Mouse (Mus musculus): Measurements from ENCODE around the gene Pik3r2. TPM values are rescaled to one million over a fixed set of nuclear protein-coding genes. Genes with fewer than 3 reads are reported as not detected.

Gene Pik3r2
- polyA plus RNA-seq, 1 experiment from 2014 or later, result 69.2 TPM

DNA sequence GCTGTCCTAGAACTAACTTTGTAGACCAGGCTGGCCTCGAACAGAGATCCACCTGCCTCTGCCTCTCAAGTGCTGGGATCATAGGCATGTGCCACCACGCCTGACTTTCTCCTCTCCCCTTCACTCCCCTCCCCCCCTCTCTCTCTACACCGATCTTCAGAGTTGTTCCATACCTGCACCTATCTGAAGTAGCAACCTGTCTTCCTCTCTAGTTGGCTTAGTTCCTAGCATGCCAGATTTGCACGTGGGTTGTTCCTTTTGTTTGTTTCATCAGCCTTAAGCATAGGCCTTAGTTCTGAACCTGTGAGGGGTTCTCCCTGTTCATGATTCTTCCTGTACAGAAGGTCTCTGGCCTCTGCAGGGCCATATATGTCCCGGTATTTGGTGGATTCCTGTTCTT lies 38.8 kb downstream of the Pik3r2 start:
- Histone ChIP-seq H3K9me3 (no peaks in the 10 kb centered on the region), H3K36me3 (replicated peaks) (no peaks in the 10 kb centered on the region), H3K27ac (no peak overlapping the region), H3K4me1 (peaks cover 9% of the 10 kb centered on the region), H3K4me3 (no peak overlapping the region), H3K27me3 (ENCODE audit: poor library complexity, severe bottlenecking) (peaks cover 64% of the 10 kb centered on the region)
- 70% methylated on average over 5 of the region's 5 CpGs for WGBS
- DNase-seq (ENCODE audit: extremely low spot score, low spot score), result no peak

- peaks cover 79% of the 10 kb centered on the region for H3K27me3 ChIP-seq (ENCODE audit: poor library complexity, severe bottlenecking)
- H3K4me1 ChIP-seq, result peaks cover 13% of the 10 kb centered on the region
- no peaks in the 10 kb centered on the region for H3K9me3 ChIP-seq
- H3K36me3 ChIP-seq (replicated peaks), result no peaks in the 10 kb centered on the region
- WGBS, result 88% methylated on average over 4 of the region's 4 CpGs
- H3K4me3 ChIP-seq, result no peak overlapping the region
- H3K27ac ChIP-seq, result no peak overlapping the region
- no peak for DNase-seq (ENCODE audit: extremely low spot score, low spot score)
These were observed 45.6 kb downstream of the Pik3r2 start for GRCm38 (mm10) chr8:70730956-70731355.

DNA sequence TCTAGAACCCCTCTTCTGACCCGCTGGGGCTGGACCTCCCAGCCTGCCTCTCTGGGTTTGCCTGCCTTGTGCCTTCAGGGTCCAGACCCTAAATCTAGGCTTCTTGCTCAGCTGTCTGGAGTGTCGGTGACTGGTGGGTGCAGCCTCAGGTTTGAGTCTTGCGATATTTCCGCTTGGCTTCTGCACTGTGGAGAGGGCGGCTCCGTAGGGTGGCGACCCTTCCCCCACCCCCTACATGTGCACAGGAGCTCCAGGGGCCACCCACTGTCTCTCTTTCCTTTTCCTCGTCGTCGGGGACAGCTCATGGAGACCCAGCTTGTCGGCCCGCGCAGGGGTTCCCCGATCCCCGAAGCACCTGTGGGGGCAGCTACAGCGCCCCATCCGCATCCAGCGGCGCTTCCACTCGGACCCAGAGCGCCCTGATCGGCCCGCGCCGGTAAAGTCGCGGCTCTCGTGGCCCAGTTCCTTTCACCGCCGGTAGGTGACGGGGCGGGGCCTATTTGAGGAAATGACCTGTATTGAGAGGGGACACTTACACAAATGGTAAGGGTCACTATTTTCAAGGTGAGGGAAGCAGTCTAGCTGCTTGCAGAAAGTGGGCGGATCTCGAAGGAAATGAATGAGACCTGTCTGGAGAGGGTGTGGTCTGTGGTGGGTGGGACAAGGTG lies 46.6 kb downstream of the Pik3r2 start:
- no peak for DNase-seq (ENCODE audit: extremely low spot score, low spot score)
- 3% methylated on average over 34 of the region's 34 CpGs for WGBS
- Histone ChIP-seq H3K27ac (no peak overlapping the region), H3K4me3 (peak overlapping the region; percentile 46), H3K27me3 (ENCODE audit: poor library complexity, severe bottlenecking) (peaks cover 82% of the 10 kb centered on the region), H3K36me3 (replicated peaks) (no peaks in the 10 kb centered on the region), H3K4me1 (peaks cover 13% of the 10 kb centered on the region), H3K9me3 (no peaks in the 10 kb centered on the region)

DNA sequence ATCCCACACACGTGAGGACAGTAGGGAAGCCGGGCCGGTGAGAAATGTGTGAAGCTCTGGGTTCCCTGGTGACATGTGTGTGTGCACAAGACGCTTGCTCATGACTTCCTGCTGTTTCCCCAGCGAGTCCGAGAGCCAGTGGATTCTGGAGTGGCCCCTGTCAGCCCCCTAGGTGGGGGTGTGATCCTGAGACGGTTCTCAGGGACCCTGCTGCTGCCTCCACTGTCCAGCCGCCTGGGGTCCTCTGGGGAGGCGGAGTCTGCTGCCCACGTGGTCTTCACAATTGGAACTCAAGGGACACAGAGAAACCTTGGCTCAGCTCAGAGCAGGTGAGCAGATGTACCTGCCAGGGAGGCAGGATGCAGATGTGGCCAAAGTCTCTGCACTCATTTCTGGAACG lies 49.8 kb downstream of the Pik3r2 start:
- peaks cover 64% of the 10 kb centered on the region for H3K27me3 ChIP-seq (ENCODE audit: poor library complexity, severe bottlenecking)
- 42% methylated on average over 11 of the region's 11 CpGs for WGBS

DNA sequence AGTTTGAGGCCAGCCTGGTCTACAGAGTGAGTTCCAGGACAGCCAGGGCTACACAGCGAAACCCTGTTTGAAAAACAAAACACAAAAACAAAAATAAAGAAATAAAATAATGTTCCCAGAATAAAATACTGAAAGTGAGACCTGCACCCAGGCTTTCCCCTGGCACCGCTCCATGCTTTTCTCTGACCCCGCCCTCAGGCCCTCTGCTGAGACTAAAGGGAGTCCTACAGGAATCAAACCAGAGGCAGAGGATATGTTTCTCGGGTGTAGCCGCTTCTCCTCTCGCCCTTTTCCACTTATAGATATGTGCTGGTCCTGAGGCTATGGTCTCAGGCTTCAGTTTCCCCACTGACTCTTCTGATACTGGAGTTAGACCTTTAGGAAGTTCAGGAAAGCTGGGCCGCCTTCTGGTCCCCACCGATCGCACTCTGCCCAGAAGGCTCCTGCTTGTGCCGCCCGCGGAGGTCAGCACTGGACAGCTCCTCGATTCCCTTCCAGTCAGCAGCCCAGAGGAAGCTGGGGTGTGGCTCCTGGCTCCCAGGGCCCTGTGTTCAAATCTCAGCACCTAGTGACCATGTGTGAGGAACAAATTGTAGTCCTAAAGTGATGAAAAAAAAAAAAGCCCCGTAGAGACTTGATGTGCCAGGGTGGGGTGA lies 50.6 kb downstream of the Pik3r2 start:
- 28% methylated on average over 14 of the region's 14 CpGs for WGBS
- no peaks in the 10 kb centered on the region for H3K9me3 ChIP-seq
- peaks cover 56% of the 10 kb centered on the region for H3K27me3 ChIP-seq (ENCODE audit: poor library complexity, severe bottlenecking)
- peaks cover 13% of the 10 kb centered on the region for H3K4me1 ChIP-seq
- DNase-seq (ENCODE audit: extremely low spot score, low spot score), result no peak
- no peak overlapping the region for H3K27ac ChIP-seq
- no peak overlapping the region for H3K4me3 ChIP-seq
- no peaks in the 10 kb centered on the region for H3K36me3 ChIP-seq (replicated peaks)

More for the DNA sequence above, 49.8 kb downstream of the Pik3r2 start:
- Histone ChIP-seq H3K4me1 (peaks cover 13% of the 10 kb centered on the region), H3K4me3 (no peak overlapping the region), H3K27ac (no peak overlapping the region), H3K36me3 (replicated peaks) (no peaks in the 10 kb centered on the region), H3K9me3 (no peaks in the 10 kb centered on the region)
- DNase-seq (ENCODE audit: extremely low spot score, low spot score), result no peak

DNA sequence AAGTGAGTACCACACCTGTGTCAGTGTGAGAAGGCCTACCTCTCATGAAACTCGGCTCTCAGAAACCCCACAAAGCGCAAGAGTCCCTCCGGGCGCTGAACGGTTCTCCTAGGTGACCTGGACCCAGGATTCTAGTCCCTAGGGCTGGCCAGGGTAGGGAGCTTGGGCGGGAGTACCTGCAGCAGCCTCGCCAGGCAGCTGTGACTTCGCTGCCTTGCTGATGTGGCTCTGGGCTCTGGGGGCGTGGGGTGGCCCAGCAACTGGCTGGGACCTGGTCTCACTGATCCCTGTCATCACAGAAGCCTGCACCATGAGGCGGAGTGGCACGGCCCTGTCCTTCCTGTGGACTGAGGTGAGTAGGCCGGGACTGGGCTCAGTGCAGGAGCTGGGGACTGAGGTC lies 52.3 kb downstream of the Pik3r2 start:
- WGBS, result 81% methylated on average over 12 of the region's 12 CpGs
- Histone ChIP-seq H3K27ac (peak overlapping the region; percentile 25; the same call in 1 of the 2 replicates), H3K4me1 (0 out of 2 replicates have a peak, but pooled peaks cover 3% of the 10 kb centered on the region), H3K27me3 (ENCODE audit: poor library complexity, severe bottlenecking) (peaks cover 46% of the 10 kb centered on the region), H3K4me3 (no peak overlapping the region), H3K9me3 (no peaks in the 10 kb centered on the region), H3K36me3 (replicated peaks) (no peaks in the 10 kb centered on the region)
- no peak for DNase-seq (ENCODE audit: extremely low spot score, low spot score)

DNA sequence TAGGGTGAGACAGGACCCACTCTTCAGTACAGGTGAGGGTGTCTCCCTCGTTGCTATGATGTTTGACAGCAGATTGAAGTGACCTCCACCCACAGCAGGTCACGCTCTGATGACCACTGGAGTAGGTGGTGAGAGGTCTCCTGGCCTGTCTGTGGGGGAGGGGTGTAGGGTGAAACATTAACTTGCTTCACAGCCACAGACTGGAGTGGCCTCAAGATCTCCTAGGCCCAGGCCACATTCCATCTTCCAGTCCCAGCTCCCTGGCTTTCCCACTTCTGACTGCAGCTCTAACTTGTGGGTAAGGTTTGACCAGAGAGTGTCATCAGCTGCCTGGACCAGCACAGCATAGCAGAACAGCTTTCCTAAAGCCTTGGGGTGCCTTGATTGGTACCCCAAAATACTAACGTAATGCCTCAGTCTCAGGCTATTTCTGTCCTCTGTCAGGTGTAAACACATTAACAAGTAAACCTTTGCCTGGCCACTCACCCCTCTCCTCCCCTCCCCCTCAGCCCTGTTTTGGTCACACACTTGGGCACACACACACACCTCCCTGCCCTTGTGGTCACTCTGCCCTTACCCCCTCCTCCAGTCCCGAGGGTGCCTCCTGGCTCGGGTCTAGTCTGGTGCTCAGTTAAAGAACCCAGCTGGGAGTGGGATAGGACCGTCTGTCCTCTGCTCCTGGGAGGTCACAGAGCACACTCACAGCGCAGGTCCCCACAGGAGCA lies 52.9 kb downstream of the Pik3r2 start, which contains the start of gene Pde4c:
Gene Pde4c (plus strand): TSS at position 235 of the 725 bp plus-strand sequence.
- no peak for DNase-seq (ENCODE audit: extremely low spot score, low spot score)
- H3K27ac ChIP-seq, result peak within 1 kb of the TSS; percentile 25; the same call in 1 of the 2 replicates
- WGBS, result 74% methylated on average over 7 of the region's 7 CpGs
- no peak within 1 kb of the TSS for H3K4me3 ChIP-seq
- peaks cover 3% of the 10 kb centered on the region; the same call in 1 of the 2 replicates for H3K4me1 ChIP-seq
- H3K27me3 ChIP-seq (ENCODE audit: poor library complexity, severe bottlenecking), result peaks cover 41% of the 10 kb centered on the region
- no peaks in the 10 kb centered on the region for H3K36me3 ChIP-seq (replicated peaks)
- H3K9me3 ChIP-seq, result no peaks in the 10 kb centered on the region

DNA sequence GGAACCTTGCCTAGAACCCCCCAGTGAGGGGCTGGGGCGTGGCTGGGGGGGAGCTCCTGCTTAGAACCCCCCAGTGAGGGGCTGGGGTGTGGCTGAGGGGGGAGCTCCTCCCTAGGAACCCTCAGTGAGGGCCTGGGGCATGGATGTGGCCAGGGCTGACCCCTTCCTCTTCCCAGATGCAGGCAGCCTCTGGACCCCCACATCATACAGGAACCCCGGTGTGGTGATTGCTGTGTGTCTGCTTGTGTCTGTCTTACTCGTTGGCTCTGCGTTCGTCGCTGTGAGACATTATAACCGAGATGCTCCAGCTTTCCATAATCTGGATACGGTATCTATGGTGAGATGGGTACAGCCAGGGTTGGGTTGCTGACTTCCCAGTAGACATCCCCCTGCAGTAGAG lies 54.9 kb downstream of the Pik3r2 start:
- Histone ChIP-seq H3K4me1 (peaks cover 5% of the 10 kb centered on the region), H3K9me3 (no peaks in the 10 kb centered on the region), H3K27me3 (ENCODE audit: poor library complexity, severe bottlenecking) (peaks cover 37% of the 10 kb centered on the region), H3K27ac (no peak overlapping the region), H3K36me3 (replicated peaks) (no peaks in the 10 kb centered on the region), H3K4me3 (no peak overlapping the region)
- 82% methylated on average over 8 of the region's 8 CpGs for WGBS
- DNase-seq (ENCODE audit: extremely low spot score, low spot score), result no peak

DNA sequence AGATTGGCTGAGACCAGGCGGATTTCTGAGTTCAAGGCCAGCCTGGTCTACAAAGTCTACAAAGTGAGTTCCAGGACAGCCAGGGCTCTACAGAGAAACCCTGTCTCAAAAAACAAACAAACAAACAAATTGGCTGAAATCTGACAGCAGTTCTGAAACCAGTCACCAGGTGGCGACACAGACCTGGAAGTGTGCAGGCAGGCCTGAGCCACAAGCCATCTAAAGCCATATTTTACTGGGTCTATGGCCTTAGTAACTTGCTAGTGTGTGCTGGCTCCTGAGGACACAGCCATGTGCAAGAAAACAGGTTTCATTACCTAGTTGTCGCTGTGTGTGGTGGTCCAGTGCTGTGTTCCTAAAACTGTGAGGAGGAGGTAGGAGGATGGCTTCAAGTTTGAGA lies 55.8 kb downstream of the Pik3r2 start:
- DNase-seq (ENCODE audit: extremely low spot score, low spot score), result peak; percentile 73
- 5% methylated on average over 3 of the region's 3 CpGs for WGBS
- no peaks in the 10 kb centered on the region for H3K9me3 ChIP-seq
- H3K27me3 ChIP-seq (ENCODE audit: poor library complexity, severe bottlenecking), result peaks cover 29% of the 10 kb centered on the region
- no peak overlapping the region for H3K4me3 ChIP-seq
- H3K27ac ChIP-seq, result no peak overlapping the region
- no peaks in the 10 kb centered on the region for H3K36me3 ChIP-seq (replicated peaks)
- H3K4me1 ChIP-seq, result peaks cover 5% of the 10 kb centered on the region

GRCm38 (mm10) chr8:70719796-70720270 lies 56.7 kb downstream of the Pik3r2 start:
- no peak overlapping the region for H3K4me3 ChIP-seq
- no peaks in the 10 kb centered on the region for H3K9me3 ChIP-seq
- WGBS, result 71% methylated on average over 9 of the region's 9 CpGs
- no peak for DNase-seq (ENCODE audit: extremely low spot score, low spot score)
- H3K4me1 ChIP-seq, result peaks cover 5% of the 10 kb centered on the region
- peaks cover 28% of the 10 kb centered on the region for H3K27me3 ChIP-seq (ENCODE audit: poor library complexity, severe bottlenecking)
- no peak overlapping the region for H3K27ac ChIP-seq
- H3K36me3 ChIP-seq (replicated peaks), result no peaks in the 10 kb centered on the region

DNA sequence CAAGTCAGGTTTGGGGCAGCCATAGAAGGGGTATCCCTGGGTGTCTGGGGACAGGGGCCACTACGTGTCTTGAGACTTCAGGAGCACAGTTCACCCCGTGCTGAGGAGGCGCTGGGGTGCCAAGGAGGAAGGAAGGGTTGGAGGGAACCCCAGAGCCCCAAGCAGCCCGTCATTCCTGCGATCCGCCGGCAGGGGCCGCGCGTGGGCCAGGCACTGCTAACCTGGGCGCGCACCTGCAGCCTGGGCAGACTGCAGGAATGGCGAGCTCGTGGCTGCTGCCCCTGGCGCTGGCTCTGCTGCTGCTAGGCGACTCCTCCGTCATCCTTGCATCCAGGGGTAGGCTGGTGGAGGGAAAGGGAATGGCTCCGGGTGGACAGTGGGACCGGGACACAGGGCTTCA lies 58.2 kb downstream of the Pik3r2 start, which contains the start of gene Gm3336:
Gene Gm3336 (plus strand): TSS at position 247 of the 400 bp plus-strand sequence.
- H3K4me1 ChIP-seq, result peaks cover 14% of the 10 kb centered on the region
- H3K9me3 ChIP-seq, result no peaks in the 10 kb centered on the region
- H3K36me3 ChIP-seq (replicated peaks), result no peaks in the 10 kb centered on the region
- H3K27ac ChIP-seq, result no peak within 1 kb of the TSS
- peaks cover 22% of the 10 kb centered on the region for H3K27me3 ChIP-seq (ENCODE audit: poor library complexity, severe bottlenecking)
- WGBS, result 3% methylated on average over 19 of the region's 19 CpGs
- DNase-seq (ENCODE audit: extremely low spot score, low spot score), result peak; percentile 42
- H3K4me3 ChIP-seq, result peak within 1 kb of the TSS; percentile 13; the same call in 1 of the 2 replicates
